Mouse (Mus musculus) liver, embryonic 13.5 days (tissue): Measurements from ENCODE around the gene Schip1. TPM values are rescaled to one million over a fixed set of nuclear protein-coding genes. Genes with fewer than 3 reads are reported as not detected.

ENCODE experiments used
- ATAC-seq: fragments of 200-750 bp; cut with Nextera tagmentation; 2 replicates; pipeline ENCODE4 v1.8.0; 2017; ENCODE audit warnings: low read depth, mild to moderate bottlenecking, moderate number of reproducible peaks, moderate library complexity
- DNase-seq: peaks from one replicate; pipeline ENCODE4 v3.0.0; 2022
- H3K27ac ChIP-seq: fragments of 300-500 bp; sonication (generic); 2 replicates; pipeline ENCODE4 v1.5.1; 2015; ENCODE audit warnings: moderate library complexity, mild to moderate bottlenecking, inconsistent platforms
- H3K27me3 ChIP-seq: fragments of 300-500 bp; sonication (generic); 2 replicates; pipeline ENCODE4 v1.6.1; 2015; ENCODE audit warnings: mild to moderate bottlenecking, inconsistent platforms
- H3K36me3 ChIP-seq: fragments of 300-500 bp; sonication (generic); 2 replicates; pipeline ENCODE4 v1.6.1; 2015; ENCODE audit warnings: mild to moderate bottlenecking, inconsistent platforms
- H3K4me1 ChIP-seq: fragments of 300-500 bp; sonication (generic); replicated peaks from 2 replicates; pipeline ENCODE4 v1.6.1; 2015; ENCODE audit warnings: inconsistent platforms
- H3K4me2 ChIP-seq: fragments of 300-500 bp; sonication (generic); 2 replicates; pipeline ENCODE4 v1.6.1; 2015; ENCODE audit warnings: inconsistent platforms, mild to moderate bottlenecking, moderate library complexity
- H3K4me3 ChIP-seq: fragments of 300-500 bp; sonication (generic); replicated peaks from 2 replicates; pipeline ENCODE4 v1.5.1; 2015; ENCODE audit warnings: mild to moderate bottlenecking, inconsistent platforms
- H3K9ac ChIP-seq: fragments of 300-500 bp; sonication (generic); 2 replicates; pipeline ENCODE4 v1.6.1; 2015; ENCODE audit warnings: mild to moderate bottlenecking, inconsistent platforms
- H3K9me3 ChIP-seq: fragments of 300-500 bp; sonication (generic); replicated peaks from 2 replicates; pipeline ENCODE4 v1.6.1; 2016; ENCODE audit warnings: inconsistent platforms
- WGBS: fragments of 180-500 bp; shearing (Covaris S2); methylation state at CpG from one replicate; pipeline ENCODE4 v1.1.7; 2015; ENCODE audit not compliant: insufficient replicate concordance; 5-methylcytosine and 5-hydroxymethylcytosine counted together
- polyA plus RNA-seq: library from polyadenylated mRNA; unstranded; fragments of >200 nt; fragmentation: Nextera tagmentation; extraction: Ambion mirVana; gene quantifications from 2 replicates; pipeline ENCODE4 v1.2.1, GENCODE M21; 2015

Gene Schip1
- polyA plus RNA-seq, 1 experiment from 2014 or later, result 2.9 TPM

DNA sequence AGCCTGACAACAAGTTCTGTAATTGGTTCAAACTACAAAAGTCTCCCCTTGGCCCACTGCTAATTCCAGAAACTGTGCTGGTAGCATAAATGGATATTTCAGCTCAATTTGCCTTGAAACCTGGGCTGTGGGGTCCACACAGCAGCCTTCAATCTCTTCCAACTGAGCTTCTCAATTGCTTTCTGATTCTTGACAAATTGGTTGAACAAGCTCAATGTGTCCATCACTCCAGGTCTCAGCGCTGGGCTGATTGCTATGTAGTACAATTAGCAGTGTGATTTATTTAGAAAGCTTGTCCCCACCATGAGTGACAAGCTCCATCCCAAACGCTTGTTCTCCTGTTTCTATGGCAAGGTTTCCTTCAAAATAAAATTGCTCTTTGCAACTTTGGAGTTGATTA lies 370.3 kb downstream of the Schip1 start:
- no peaks in the 10 kb centered on the region for H3K9me3 ChIP-seq
- H3K9ac ChIP-seq, result no peak overlapping the region
- no peak overlapping the region for H3K27ac ChIP-seq
- WGBS, result 65% methylated on average over 2 of the region's 2 CpGs
- DNase-seq, result no peak
- no peaks in the 10 kb centered on the region for H3K27me3 ChIP-seq
- H3K4me1 ChIP-seq, result no peaks in the 10 kb centered on the region
- no peaks in the 10 kb centered on the region for H3K36me3 ChIP-seq
- H3K4me3 ChIP-seq, result no peak overlapping the region
- no peak for ATAC-seq
- no peak overlapping the region for H3K4me2 ChIP-seq

- H3K4me3 ChIP-seq, result no peak overlapping the region
- H3K9ac ChIP-seq, result no peak overlapping the region
- no peak for ATAC-seq
- H3K27ac ChIP-seq, result no peak overlapping the region
- no peak overlapping the region for H3K4me2 ChIP-seq
- H3K9me3 ChIP-seq, result no peaks in the 10 kb centered on the region
- H3K4me1 ChIP-seq, result no peaks in the 10 kb centered on the region
- 38% methylated on average over 2 of the region's 2 CpGs for WGBS
- H3K36me3 ChIP-seq, result no peaks in the 10 kb centered on the region
- no peaks in the 10 kb centered on the region for H3K27me3 ChIP-seq
- DNase-seq, result no peak
Observed at GRCm38 (mm10) chr3:68448480-68448879, 383.9 kb downstream of the Schip1 start.

GRCm38 (mm10) chr3:68451634-68452033 lies 387.0 kb downstream of the Schip1 start:
- 84% methylated on average over 1 of the region's 1 CpGs for WGBS

DNA sequence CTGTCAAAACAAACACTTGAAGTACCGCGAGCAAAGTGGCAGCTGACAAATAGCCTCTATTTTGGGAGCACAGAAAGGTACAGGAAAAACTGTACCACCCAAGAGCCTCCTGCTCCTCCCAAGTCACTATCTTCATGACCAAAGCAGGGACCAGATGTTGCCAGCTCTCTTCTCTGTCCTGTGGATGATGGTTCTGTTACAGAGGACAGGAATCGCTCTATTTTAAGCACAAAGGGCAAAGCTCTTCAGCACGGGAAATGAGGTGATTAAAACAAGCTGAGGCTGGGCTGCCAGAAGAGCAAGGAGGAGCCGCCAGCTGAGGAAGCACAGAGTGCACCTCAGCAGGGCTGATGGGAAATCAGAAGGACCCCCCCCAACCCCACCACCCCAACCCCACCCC lies 388.7 kb downstream of the Schip1 start:
- no peak for DNase-seq
- no peaks in the 10 kb centered on the region for H3K9me3 ChIP-seq
- no peak for ATAC-seq
- H3K4me2 ChIP-seq, result no peak overlapping the region
- no peaks in the 10 kb centered on the region for H3K36me3 ChIP-seq
- no peak overlapping the region for H3K27ac ChIP-seq
- H3K4me3 ChIP-seq, result no peak overlapping the region
- no peaks in the 10 kb centered on the region for H3K4me1 ChIP-seq
- no peaks in the 10 kb centered on the region for H3K27me3 ChIP-seq
- no peak overlapping the region for H3K9ac ChIP-seq
- 8% methylated on average over 5 of the region's 5 CpGs for WGBS

More at GRCm38 (mm10) chr3:68451634-68452033, 387.0 kb downstream of the Schip1 start:
- Histone ChIP-seq H3K27ac (no peak overlapping the region), H3K4me2 (no peak overlapping the region), H3K9me3 (no peaks in the 10 kb centered on the region), H3K4me3 (no peak overlapping the region), H3K36me3 (no peaks in the 10 kb centered on the region), H3K4me1 (no peaks in the 10 kb centered on the region), H3K27me3 (no peaks in the 10 kb centered on the region), H3K9ac (no peak overlapping the region)
- DNase-seq (no peak), ATAC-seq (no peak)

- no peak overlapping the region for H3K9ac ChIP-seq
- H3K36me3 ChIP-seq, result no peaks in the 10 kb centered on the region
- 62% methylated on average over 10 of the region's 10 CpGs for whole genome bisulfite sequencing
- DNase-seq (no peak), ATAC-seq (no peak)
- no peak overlapping the region for H3K4me3 ChIP-seq
- H3K4me1 ChIP-seq, result no peaks in the 10 kb centered on the region
- H3K4me2 ChIP-seq, result no peak overlapping the region
- H3K9me3 ChIP-seq, result no peaks in the 10 kb centered on the region
- H3K27ac ChIP-seq, result no peak overlapping the region
- no peaks in the 10 kb centered on the region for H3K27me3 ChIP-seq
Observed at GRCm38 (mm10) chr3:68453719-68454455, 389.3 kb downstream of the Schip1 start.

- Histone ChIP-seq H3K4me2 (no peak overlapping the region), H3K36me3 (no peaks in the 10 kb centered on the region), H3K9ac (no peak overlapping the region), H3K27ac (no peak overlapping the region), H3K27me3 (no peaks in the 10 kb centered on the region), H3K9me3 (no peaks in the 10 kb centered on the region), H3K4me3 (no peak overlapping the region), H3K4me1 (no peaks in the 10 kb centered on the region; the same call in 1 of the 2 replicates)
- DNase-seq (no peak), ATAC-seq (no peak)
- WGBS, result 50% methylated on average over 5 of the region's 5 CpGs
Observed at GRCm38 (mm10) chr3:68466643-68467042, 402.0 kb downstream of the Schip1 start.

- WGBS, result 6% methylated on average over 10 of the region's 10 CpGs
Observed at GRCm38 (mm10) chr3:68467941-68468687, 403.5 kb downstream of the Schip1 start.

DNA sequence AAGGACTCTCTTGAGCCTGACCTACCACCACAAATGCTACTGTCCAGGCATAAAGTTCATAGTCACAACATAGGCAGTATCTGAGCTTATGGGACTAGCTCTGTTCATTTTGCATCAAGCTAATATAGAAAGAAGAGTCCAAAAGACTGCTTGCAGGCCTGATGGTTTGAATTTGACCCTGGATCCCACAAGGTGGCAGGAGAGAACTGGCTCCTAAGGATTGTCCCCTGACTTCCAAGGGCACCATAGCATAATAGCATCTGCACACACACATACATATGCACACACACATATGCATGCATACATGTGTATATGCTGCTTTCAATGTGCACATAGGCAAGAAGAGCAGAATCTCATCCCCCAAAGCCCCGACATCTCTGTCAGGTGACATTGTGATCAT lies 405.0 kb downstream of the Schip1 start:
- ATAC-seq (no peak), DNase-seq (no peak)
- Histone ChIP-seq H3K9ac (no peak overlapping the region), H3K4me2 (no peak overlapping the region), H3K4me1 (no peaks in the 10 kb centered on the region; the same call in 1 of the 2 replicates), H3K4me3 (no peak overlapping the region), H3K27me3 (no peaks in the 10 kb centered on the region), H3K9me3 (no peaks in the 10 kb centered on the region), H3K36me3 (no peaks in the 10 kb centered on the region), H3K27ac (no peak overlapping the region)
- 53% methylated on average over 1 of the region's 1 CpGs for WGBS

More at GRCm38 (mm10) chr3:68467941-68468687, 403.5 kb downstream of the Schip1 start:
- no peaks in the 10 kb centered on the region for H3K9me3 ChIP-seq
- H3K4me2 ChIP-seq, result 0 out of 2 replicates have a peak overlapping the region, but pooled peaks have one; percentile 6
- H3K4me1 ChIP-seq, result no peaks in the 10 kb centered on the region; the same call in 1 of the 2 replicates
- DNase-seq (no peak), ATAC-seq (no peak)
- no peak overlapping the region for H3K9ac ChIP-seq
- no peaks in the 10 kb centered on the region for H3K36me3 ChIP-seq
- H3K4me3 ChIP-seq, result no peak overlapping the region
- H3K27me3 ChIP-seq, result no peaks in the 10 kb centered on the region
- no peak overlapping the region for H3K27ac ChIP-seq

- H3K4me3 ChIP-seq, result no peak overlapping the region
- H3K27ac ChIP-seq, result no peak overlapping the region
- H3K4me1 ChIP-seq, result no peaks in the 10 kb centered on the region; the same call in 1 of the 2 replicates
- DNase-seq (no peak), ATAC-seq (no peak)
- whole genome bisulfite sequencing, result 47% methylated on average over 3 of the region's 3 CpGs
- H3K9me3 ChIP-seq, result no peaks in the 10 kb centered on the region
- H3K27me3 ChIP-seq, result no peaks in the 10 kb centered on the region
- no peak overlapping the region for H3K9ac ChIP-seq
- H3K4me2 ChIP-seq, result no peak overlapping the region
- H3K36me3 ChIP-seq, result no peaks in the 10 kb centered on the region
Observed at GRCm38 (mm10) chr3:68470061-68470460, 405.5 kb downstream of the Schip1 start.

DNA sequence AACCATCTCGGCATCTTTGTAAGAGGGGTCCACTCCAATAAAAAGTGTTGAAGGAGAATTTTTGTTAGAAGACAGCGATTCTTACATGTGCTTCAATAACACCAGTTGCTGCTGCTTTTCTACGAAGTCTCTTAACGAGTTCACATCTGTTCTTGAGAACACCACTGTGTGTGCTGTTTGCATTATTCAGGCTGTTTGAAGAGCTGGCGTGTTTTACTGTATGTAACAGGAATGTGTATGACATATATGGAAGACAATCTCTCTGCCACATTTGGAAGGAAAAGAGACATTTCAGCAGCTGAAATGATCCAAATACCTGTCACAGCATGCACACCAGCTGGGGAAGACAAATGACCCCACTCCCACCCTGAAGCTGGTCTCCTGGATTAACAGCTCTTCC lies 406.0 kb downstream of the Schip1 start:
- no peak overlapping the region for H3K27ac ChIP-seq
- H3K9me3 ChIP-seq, result no peaks in the 10 kb centered on the region
- H3K4me3 ChIP-seq, result no peak overlapping the region
- no peak overlapping the region for H3K4me2 ChIP-seq
- no peaks in the 10 kb centered on the region for H3K36me3 ChIP-seq
- DNase-seq, result no peak
- no peaks in the 10 kb centered on the region for H3K27me3 ChIP-seq
- no peak for ATAC-seq
- 61% methylated on average over 5 of the region's 5 CpGs for WGBS
- no peaks in the 10 kb centered on the region; the same call in 1 of the 2 replicates for H3K4me1 ChIP-seq
- no peak overlapping the region for H3K9ac ChIP-seq

- H3K4me1 ChIP-seq, result no peaks in the 10 kb centered on the region
- ATAC-seq (no peak), DNase-seq (no peak)
- no peaks in the 10 kb centered on the region for H3K27me3 ChIP-seq
- H3K9me3 ChIP-seq, result no peaks in the 10 kb centered on the region
- WGBS, result 61% methylated on average over 7 of the region's 7 CpGs
- H3K9ac ChIP-seq, result no peak overlapping the region
- no peaks in the 10 kb centered on the region for H3K36me3 ChIP-seq
- H3K4me2 ChIP-seq, result no peak overlapping the region
- no peak overlapping the region for H3K27ac ChIP-seq
- H3K4me3 ChIP-seq, result no peak overlapping the region
Observed at GRCm38 (mm10) chr3:68476336-68476735, 411.7 kb downstream of the Schip1 start.
